Mouse (Mus musculus): Measurements from ENCODE around the gene Per1.

Per1 gene

GRCm38 (mm10) chr11:69065394-69065925, 29.6 kb upstream of the Per1 start:
- no peak for DNase-seq

GRCm38 (mm10) chr11:69066163-69066861, 28.7 kb upstream of the Per1 start:
- no peak for DNase-seq

GRCm38 (mm10) chr11:69066956-69067355, 28.1 kb upstream of the Per1 start:
- DNase-seq: peak; percentile 90 to 93

GRCm38 (mm10) chr11:69067601-69068000, 27.4 kb upstream of the Per1 start:
- no peak for DNase-seq

- no peak for DNase-seq
Measured at GRCm38 (mm10) chr11:69070093-69070492, 24.9 kb upstream of the Per1 start.

GRCm38 (mm10) chr11:69070590-69071222, 24.3 kb upstream of the Per1 start, which contains the start of gene Tmem107:
Gene Tmem107, plus strand, starts transcription at chr11:69070806.
- peak; percentile 93 to 95 for DNase-seq

GRCm38 (mm10) chr11:69071262-69071661, 23.8 kb upstream of the Per1 start:
- no peak for DNase-seq

GRCm38 (mm10) chr11:69072234-69072633, 22.8 kb upstream of the Per1 start:
- no peak for DNase-seq

- no peak for DNase-seq
Measured at GRCm38 (mm10) chr11:69072666-69073064, 22.4 kb upstream of the Per1 start.

GRCm38 (mm10) chr11:69073065-69073888, 21.7 kb upstream of the Per1 start:
- DNase-seq: peak; percentile 88 to 91

GRCm38 (mm10) chr11:69073951-69074775, 20.9 kb upstream of the Per1 start:
- DNase-seq: no peak

- DNase-seq: no peak
Measured at GRCm38 (mm10) chr11:69074776-69075069, 20.3 kb upstream of the Per1 start.

GRCm38 (mm10) chr11:69075764-69076479, 19.1 kb upstream of the Per1 start:
- no peak for DNase-seq

GRCm38 (mm10) chr11:69076572-69076971, 18.4 kb upstream of the Per1 start:
- no peak for DNase-seq

- DNase-seq: no peak
Measured at GRCm38 (mm10) chr11:69077316-69077715, 17.7 kb upstream of the Per1 start.

- no peak for DNase-seq
Measured at GRCm38 (mm10) chr11:69078041-69078440, 17.0 kb upstream of the Per1 start.

- DNase-seq: no peak
Measured at GRCm38 (mm10) chr11:69078805-69079438, 16.1 kb upstream of the Per1 start.

GRCm38 (mm10) chr11:69080102-69080854, 14.7 kb upstream of the Per1 start:
- no peak for DNase-seq

GRCm38 (mm10) chr11:69080855-69081222, 14.2 kb upstream of the Per1 start:
- no peak for DNase-seq

- no peak for DNase-seq
Measured at GRCm38 (mm10) chr11:69081613-69082012, 13.4 kb upstream of the Per1 start.

GRCm38 (mm10) chr11:69085608-69086007, 9.4 kb upstream of the Per1 start:
- DNase-seq: no peak
